Mouse (Mus musculus) liver, embryonic 13.5 days (tissue): ENCODE data around the gene Xrcc3. TPM values are rescaled to one million over a fixed set of nuclear protein-coding genes. Genes with fewer than 3 reads are reported as not detected.

Source experiments
- ATAC-seq: fragments of 200-750 bp; cut with Nextera tagmentation; 2 replicates; pipeline ENCODE4 v1.8.0; 2017; ENCODE audit warnings: low read depth, mild to moderate bottlenecking, moderate number of reproducible peaks, moderate library complexity
- DNase-seq: peaks from one replicate; pipeline ENCODE4 v3.0.0; 2022
- H3K27ac ChIP-seq: fragments of 300-500 bp; sonication (generic); 2 replicates; pipeline ENCODE4 v1.5.1; 2015; ENCODE audit warnings: moderate library complexity, mild to moderate bottlenecking, inconsistent platforms
- H3K27me3 ChIP-seq: fragments of 300-500 bp; sonication (generic); 2 replicates; pipeline ENCODE4 v1.6.1; 2015; ENCODE audit warnings: mild to moderate bottlenecking, inconsistent platforms
- H3K36me3 ChIP-seq: fragments of 300-500 bp; sonication (generic); 2 replicates; pipeline ENCODE4 v1.6.1; 2015; ENCODE audit warnings: mild to moderate bottlenecking, inconsistent platforms
- H3K4me1 ChIP-seq: fragments of 300-500 bp; sonication (generic); replicated peaks from 2 replicates; pipeline ENCODE4 v1.6.1; 2015; ENCODE audit warnings: inconsistent platforms
- H3K4me2 ChIP-seq: fragments of 300-500 bp; sonication (generic); 2 replicates; pipeline ENCODE4 v1.6.1; 2015; ENCODE audit warnings: inconsistent platforms, mild to moderate bottlenecking, moderate library complexity
- H3K4me3 ChIP-seq: fragments of 300-500 bp; sonication (generic); replicated peaks from 2 replicates; pipeline ENCODE4 v1.5.1; 2015; ENCODE audit warnings: mild to moderate bottlenecking, inconsistent platforms
- H3K9ac ChIP-seq: fragments of 300-500 bp; sonication (generic); 2 replicates; pipeline ENCODE4 v1.6.1; 2015; ENCODE audit warnings: mild to moderate bottlenecking, inconsistent platforms
- H3K9me3 ChIP-seq: fragments of 300-500 bp; sonication (generic); replicated peaks from 2 replicates; pipeline ENCODE4 v1.6.1; 2016; ENCODE audit warnings: inconsistent platforms
- WGBS: fragments of 180-500 bp; shearing (Covaris S2); methylation state at CpG from one replicate; pipeline ENCODE4 v1.1.7; 2015; ENCODE audit not compliant: insufficient replicate concordance; 5-methylcytosine and 5-hydroxymethylcytosine counted together
- polyA plus RNA-seq: library from polyadenylated mRNA; unstranded; fragments of >200 nt; fragmentation: Nextera tagmentation; extraction: Ambion mirVana; gene quantifications from 2 replicates; pipeline ENCODE4 v1.2.1, GENCODE M21; 2015

Gene Xrcc3
- polyA plus RNA-seq, 1 experiment from 2014 or later, result 3.9 TPM

DNA sequence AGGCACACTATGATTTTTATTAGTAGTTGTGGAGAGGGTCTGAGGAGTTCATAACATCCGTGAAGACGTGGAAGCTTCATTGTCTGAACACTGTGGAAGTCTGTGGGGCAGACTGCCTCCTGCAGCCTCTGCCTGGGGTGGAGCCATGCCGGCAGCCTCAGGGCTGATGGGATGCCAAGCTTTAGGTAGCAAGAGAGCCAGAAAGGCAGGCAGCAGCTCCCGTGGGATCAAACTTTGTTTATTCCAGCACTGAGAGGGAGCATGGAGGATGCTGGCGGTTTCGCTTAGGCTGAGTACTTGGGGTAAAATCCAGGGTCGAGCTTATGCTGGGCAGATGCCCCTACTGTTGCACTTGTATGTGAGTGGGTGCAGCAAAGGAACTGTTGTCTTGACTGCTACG is 16.4 kb downstream of the Xrcc3 start:
- peaks cover 76% of the 10 kb centered on the region for H3K36me3 ChIP-seq
- DNase-seq (no peak), ATAC-seq (no peak)
- H3K27ac ChIP-seq, result no peak overlapping the region
- H3K4me2 ChIP-seq, result no peak overlapping the region
- H3K9me3 ChIP-seq, result no peaks in the 10 kb centered on the region
- 83% methylated on average over 8 of the region's 8 CpGs for WGBS
- H3K4me3 ChIP-seq, result no peak overlapping the region
- peaks cover 13% of the 10 kb centered on the region for H3K4me1 ChIP-seq
- no peak overlapping the region for H3K9ac ChIP-seq
- H3K27me3 ChIP-seq, result no peaks in the 10 kb centered on the region

DNA sequence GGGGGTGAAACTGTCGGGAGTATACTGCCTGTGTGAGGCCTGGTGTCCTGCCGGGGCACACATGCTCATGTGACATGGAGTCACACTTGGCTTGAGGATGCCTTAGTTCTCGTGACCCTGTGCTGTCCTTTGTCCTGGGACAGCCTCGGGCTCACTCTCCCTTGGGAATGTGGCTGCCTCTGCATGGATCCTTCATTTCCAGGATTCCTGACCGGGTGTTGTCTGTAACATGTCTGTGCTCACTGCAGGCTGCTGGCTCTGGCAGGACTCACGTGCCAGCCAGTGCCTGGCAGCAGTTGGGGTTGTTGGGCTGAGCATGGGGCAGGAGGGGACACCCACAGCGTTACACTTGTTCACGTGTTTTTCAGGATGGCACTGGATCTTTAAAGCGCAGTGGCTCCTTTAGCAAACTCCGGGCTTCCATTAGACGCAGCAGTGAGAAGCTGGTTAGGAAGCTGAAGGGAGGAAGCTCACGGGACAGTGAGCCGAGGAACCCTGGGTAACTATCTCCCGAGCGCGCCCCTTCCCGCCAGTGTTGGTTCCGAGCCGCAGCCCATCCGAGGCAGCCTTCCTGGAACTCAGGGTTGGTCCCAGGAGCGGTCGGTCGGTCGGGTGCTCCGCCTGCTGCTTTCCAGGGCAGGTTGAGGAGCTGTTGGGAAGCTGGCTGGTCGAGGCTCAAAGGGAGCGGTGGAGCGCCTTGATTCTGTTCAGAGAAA is 18.3 kb downstream of the Xrcc3 start:
- Histone ChIP-seq H3K9ac (no peak overlapping the region), H3K9me3 (no peaks in the 10 kb centered on the region), H3K36me3 (peaks cover 81% of the 10 kb centered on the region), H3K4me2 (no peak overlapping the region), H3K4me1 (peaks cover 16% of the 10 kb centered on the region), H3K27ac (no peak overlapping the region), H3K4me3 (no peak overlapping the region), H3K27me3 (no peaks in the 10 kb centered on the region)
- 89% methylated on average over 28 of the region's 28 CpGs for WGBS
- ATAC-seq (no peak), DNase-seq (no peak)

DNA sequence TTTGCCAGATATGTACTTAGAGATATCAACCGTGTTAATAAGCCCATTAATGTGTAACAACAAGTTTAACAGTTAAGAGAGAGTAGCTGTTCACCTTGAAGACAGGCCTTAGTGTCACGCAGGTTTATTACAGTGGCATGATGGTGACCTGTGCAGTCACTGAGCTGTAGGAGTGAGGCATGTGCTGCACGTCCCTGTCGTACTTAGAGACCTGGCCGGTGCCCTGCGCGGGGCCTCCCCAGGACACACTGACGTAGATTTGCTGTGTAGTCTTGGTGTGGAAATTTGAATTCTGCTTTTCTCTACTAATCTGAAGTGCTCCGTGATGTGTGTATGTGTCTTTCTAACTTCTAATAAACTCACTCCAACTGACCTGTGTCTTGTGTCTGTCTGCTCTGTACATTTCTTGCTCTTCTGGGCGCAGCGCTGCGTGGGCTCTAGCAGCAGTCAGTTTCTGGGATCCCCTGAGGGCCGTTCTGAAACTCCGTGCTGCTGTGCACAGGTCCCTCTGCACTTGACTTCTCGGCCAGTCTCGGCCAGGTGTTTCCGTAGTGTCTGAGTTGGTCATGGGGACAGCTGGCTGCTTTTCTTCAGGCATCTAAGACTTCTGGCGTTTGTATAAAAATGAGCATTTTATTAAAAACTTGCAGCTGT is 19.0 kb downstream of the Xrcc3 start:
- Histone ChIP-seq H3K4me2 (no peak overlapping the region), H3K4me1 (peaks cover 22% of the 10 kb centered on the region), H3K27me3 (no peaks in the 10 kb centered on the region), H3K4me3 (no peak overlapping the region), H3K9me3 (no peaks in the 10 kb centered on the region), H3K9ac (0 out of 2 replicates have a peak overlapping the region, but pooled peaks have one; percentile 31), H3K36me3 (peaks cover 88% of the 10 kb centered on the region), H3K27ac (no peak overlapping the region)
- ATAC-seq (no peak), DNase-seq (no peak)
- WGBS, result 90% methylated on average over 18 of the region's 18 CpGs

DNA sequence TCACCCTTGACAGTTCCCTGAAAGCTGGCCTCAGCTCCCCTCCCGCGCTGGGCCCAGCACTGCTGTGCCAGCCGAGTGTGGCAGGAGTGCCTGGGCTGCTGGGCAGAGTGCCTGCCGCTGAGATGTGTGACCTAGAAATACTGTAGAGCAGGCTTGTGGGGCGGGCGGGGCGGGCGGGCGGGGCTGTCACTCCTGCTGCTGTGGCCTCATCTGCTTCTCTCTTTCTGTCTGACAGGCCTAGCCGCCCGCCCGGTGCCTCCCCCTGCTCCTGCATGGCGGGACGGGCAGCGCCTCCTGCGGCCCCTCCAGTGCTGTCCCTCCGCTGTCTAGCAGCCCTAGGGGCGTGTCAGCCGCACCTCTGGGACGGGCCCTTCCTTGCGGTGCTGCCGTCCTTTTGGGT is 19.6 kb downstream of the Xrcc3 start:
- Histone ChIP-seq H3K4me2 (no peak overlapping the region), H3K27ac (no peak overlapping the region), H3K27me3 (no peaks in the 10 kb centered on the region), H3K4me1 (peaks cover 27% of the 10 kb centered on the region), H3K4me3 (no peak overlapping the region), H3K36me3 (peaks cover 94% of the 10 kb centered on the region), H3K9me3 (no peaks in the 10 kb centered on the region), H3K9ac (0 out of 2 replicates have a peak overlapping the region, but pooled peaks have one; percentile 31)
- DNase-seq (peak; percentile 44), ATAC-seq (peak; percentile 69)
- 41% methylated on average over 22 of the region's 22 CpGs for WGBS

DNA sequence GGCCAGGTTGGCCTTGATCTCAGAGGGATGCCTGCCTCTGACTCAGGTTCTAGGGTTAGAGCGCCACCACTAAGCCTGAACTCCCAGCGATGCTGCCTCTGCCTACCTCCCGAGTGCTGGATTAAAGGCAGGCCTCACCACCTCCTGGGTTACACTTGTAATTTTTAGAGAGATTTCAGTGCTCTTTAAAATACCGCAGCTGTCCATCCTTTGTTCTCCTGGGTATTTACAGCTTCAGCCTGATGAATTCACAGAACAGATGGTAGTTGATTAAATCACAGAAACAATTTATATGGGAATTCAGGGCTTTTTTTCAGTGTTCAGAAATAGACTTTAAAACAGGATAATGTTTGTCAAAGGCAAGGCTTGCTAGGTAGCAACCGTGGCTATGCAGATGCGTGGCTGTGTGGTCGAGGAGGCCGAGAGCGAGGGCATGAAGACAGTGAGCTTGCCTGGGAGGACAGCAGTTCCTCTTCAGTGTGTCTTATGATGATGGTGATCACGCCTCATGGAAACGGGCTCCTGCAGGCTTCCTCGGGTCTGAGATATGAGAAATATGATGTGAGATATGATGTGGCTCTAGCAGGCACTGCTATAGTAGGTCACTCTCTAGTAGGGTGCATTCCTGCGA is 22.1 kb downstream of the Xrcc3 start:
- Histone ChIP-seq H3K27ac (no peak overlapping the region), H3K4me2 (no peak overlapping the region), H3K4me1 (peaks cover 42% of the 10 kb centered on the region), H3K9ac (no peak overlapping the region), H3K9me3 (no peaks in the 10 kb centered on the region), H3K4me3 (no peak overlapping the region), H3K27me3 (no peaks in the 10 kb centered on the region), H3K36me3 (peaks cover 97% of the 10 kb centered on the region)
- 84% methylated on average over 13 of the region's 13 CpGs for WGBS
- ATAC-seq (no peak), DNase-seq (no peak)

DNA sequence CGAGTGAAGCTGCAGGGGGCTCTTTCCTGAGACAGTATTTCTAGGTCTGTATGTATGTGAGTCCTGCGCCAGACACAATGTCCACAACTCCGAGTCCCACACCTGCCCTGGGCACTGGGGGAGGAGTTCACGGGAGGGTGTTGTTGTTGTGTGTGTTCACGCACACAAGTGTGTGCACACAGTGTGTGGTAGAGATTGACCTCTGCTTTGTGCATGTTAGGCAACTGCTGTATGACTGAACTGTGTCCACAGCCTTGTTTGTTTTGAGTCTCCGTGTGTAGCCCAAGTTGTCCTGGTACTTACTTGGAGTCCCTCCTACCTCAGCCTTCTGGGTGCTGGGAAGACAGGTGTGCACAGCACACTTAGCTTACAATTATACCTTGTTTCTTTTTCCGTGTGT is 23.0 kb downstream of the Xrcc3 start:
- H3K27me3 ChIP-seq, result no peaks in the 10 kb centered on the region
- H3K4me3 ChIP-seq, result no peak overlapping the region
- ATAC-seq, result no peak
- H3K4me1 ChIP-seq, result peaks cover 51% of the 10 kb centered on the region
- H3K9me3 ChIP-seq, result no peaks in the 10 kb centered on the region
- H3K27ac ChIP-seq, result peak overlapping the region; percentile 72
- peaks cover 97% of the 10 kb centered on the region for H3K36me3 ChIP-seq
- no peak for DNase-seq
- H3K4me2 ChIP-seq, result no peak overlapping the region
- H3K9ac ChIP-seq, result no peak overlapping the region
- WGBS, result 72% methylated on average over 7 of the region's 7 CpGs

DNA sequence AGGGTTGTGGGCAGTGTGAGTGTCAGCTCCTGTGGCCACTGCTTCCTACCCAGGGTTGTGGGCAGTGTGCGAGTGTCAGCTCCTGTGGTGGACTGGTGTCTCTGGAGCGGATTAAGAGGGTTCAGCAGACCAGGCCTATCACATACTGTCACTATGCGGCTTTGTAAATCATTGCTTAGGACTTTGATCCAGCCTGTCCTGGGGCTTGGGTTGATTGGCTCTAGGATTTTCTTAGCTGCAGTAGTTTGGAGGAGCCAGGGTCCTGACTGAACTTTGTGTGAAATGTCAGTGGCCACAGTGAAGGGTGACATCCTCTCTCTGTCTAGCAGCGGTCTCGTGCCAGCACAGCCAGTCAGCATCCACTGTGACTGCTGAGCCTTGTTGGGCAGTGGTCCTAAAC is 23.6 kb downstream of the Xrcc3 start:
- Histone ChIP-seq H3K4me2 (no peak overlapping the region), H3K9me3 (no peaks in the 10 kb centered on the region), H3K9ac (no peak overlapping the region), H3K27me3 (no peaks in the 10 kb centered on the region), H3K4me1 (peaks cover 55% of the 10 kb centered on the region), H3K4me3 (no peak overlapping the region), H3K36me3 (peaks cover 97% of the 10 kb centered on the region), H3K27ac (peak overlapping the region; percentile 72)
- 81% methylated on average over 5 of the region's 5 CpGs for WGBS
- ATAC-seq, result peak; percentile 46
- DNase-seq, result no peak

DNA sequence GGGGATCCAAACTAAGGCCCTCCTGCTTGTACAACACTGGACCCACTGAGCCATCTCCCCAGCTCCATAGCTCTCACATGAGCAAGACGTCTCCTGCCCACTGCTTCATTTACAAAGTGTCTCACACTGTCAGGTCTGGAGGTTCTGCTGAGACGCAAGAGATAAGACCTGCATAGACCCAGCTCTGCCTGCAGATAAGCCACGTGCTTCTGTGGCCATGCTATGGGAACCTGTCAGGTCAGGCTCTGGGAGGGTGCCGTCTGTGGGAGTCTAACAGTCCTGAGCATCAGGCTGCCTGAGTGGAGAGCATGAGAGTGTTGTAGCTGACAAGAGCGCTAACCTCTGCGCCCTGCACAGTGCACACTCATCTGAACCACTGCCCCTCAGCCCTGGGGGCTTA is 26.7 kb downstream of the Xrcc3 start:
- no peaks in the 10 kb centered on the region for H3K9me3 ChIP-seq
- no peak overlapping the region for H3K4me2 ChIP-seq
- ATAC-seq (peak; percentile 74), DNase-seq (peak; percentile 44)
- H3K27me3 ChIP-seq, result no peaks in the 10 kb centered on the region
- peaks cover 54% of the 10 kb centered on the region for H3K4me1 ChIP-seq
- no peak overlapping the region for H3K9ac ChIP-seq
- no peak overlapping the region for H3K4me3 ChIP-seq
- 0 out of 2 replicates have a peak overlapping the region, but pooled peaks have one; percentile 40 for H3K27ac ChIP-seq
- H3K36me3 ChIP-seq, result peaks cover 92% of the 10 kb centered on the region
- WGBS, result 36% methylated on average over 6 of the region's 6 CpGs

DNA sequence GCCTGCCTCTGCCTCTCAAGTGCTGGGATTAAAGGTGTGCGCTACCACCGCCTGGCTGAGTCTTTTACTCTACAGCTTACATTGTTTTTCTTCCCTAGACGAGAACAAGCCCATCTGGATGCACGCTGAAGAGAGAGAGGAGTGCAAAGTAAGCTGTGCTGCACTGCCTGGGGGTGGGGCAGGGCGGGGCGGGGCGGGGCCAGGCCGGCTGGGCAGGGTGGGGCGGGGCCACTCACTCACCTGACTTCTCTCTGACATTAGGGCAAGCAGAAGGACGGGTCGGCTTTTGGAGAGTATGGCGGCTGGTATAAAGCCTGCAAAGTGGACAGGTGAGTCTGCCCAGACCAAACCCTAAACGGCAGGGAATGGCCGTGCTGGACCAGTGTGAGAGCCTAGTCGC is 28.5 kb downstream of the Xrcc3 start:
- Histone ChIP-seq H3K27ac (no peak overlapping the region), H3K4me2 (no peak overlapping the region), H3K27me3 (no peaks in the 10 kb centered on the region), H3K9me3 (no peaks in the 10 kb centered on the region), H3K4me1 (peaks cover 49% of the 10 kb centered on the region), H3K9ac (no peak overlapping the region), H3K36me3 (peaks cover 94% of the 10 kb centered on the region), H3K4me3 (no peak overlapping the region)
- ATAC-seq (no peak), DNase-seq (no peak)
- WGBS, result 58% methylated on average over 15 of the region's 15 CpGs

DNA sequence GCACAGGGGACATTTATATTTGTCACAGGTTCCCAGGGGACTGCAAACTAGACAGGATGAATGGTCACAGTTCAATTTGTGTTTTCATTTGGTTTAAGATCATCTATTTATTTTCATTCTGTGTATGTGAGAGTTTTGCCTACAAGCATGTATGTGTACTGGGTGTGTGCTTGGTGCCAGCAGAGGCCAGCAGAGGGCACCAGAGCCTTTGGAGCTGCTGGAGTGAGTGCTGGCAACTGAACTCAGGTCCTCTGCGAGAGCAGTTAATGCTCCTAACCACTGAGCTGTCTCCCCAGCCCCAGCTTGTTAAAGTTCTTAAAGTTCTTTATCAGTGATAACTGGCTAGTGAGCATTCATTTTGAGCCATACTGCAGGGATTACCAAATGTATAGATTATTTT is 34.1 kb downstream of the Xrcc3 start:
- Histone ChIP-seq H3K27ac (no peak overlapping the region), H3K4me1 (0 out of 2 replicates have a peak, but pooled peaks cover 7% of the 10 kb centered on the region), H3K9ac (no peak overlapping the region), H3K27me3 (no peaks in the 10 kb centered on the region), H3K9me3 (no peaks in the 10 kb centered on the region), H3K4me2 (no peak overlapping the region), H3K36me3 (peaks cover 95% of the 10 kb centered on the region), H3K4me3 (no peak overlapping the region)
- DNase-seq (no peak), ATAC-seq (0 out of 2 replicates have a peak, but pooled peaks have one; percentile 6)
- WGBS, result 97% methylated on average over 1 of the region's 1 CpGs

DNA sequence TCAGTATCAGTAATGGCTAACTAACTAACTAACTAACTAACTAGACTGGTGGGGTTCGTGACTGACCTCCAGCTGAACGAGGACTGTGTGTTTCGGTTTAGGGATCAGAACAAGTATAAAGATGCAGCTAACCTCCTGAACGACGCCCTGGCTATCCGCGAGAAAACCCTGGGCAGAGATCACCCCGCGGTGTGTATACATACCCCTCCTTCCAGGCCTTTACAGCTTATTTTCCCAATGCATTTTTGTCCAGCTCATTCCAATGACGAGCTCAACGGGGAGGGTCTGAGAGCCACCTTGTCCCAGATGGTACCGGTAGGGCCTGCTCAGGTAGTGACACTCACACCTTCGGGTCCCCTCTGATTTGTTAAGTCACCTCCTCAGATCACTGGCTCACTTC is 35.8 kb downstream of the Xrcc3 start:
- DNase-seq (no peak), ATAC-seq (no peak)
- no peak overlapping the region for H3K4me3 ChIP-seq
- H3K27ac ChIP-seq, result no peak overlapping the region
- no peak overlapping the region for H3K4me2 ChIP-seq
- H3K4me1 ChIP-seq, result no peaks in the 10 kb centered on the region
- H3K36me3 ChIP-seq, result peaks cover 98% of the 10 kb centered on the region
- H3K9me3 ChIP-seq, result no peaks in the 10 kb centered on the region
- H3K27me3 ChIP-seq, result no peaks in the 10 kb centered on the region
- no peak overlapping the region for H3K9ac ChIP-seq
- WGBS, result 86% methylated on average over 13 of the region's 13 CpGs
